22 mouse cellular contexts compared by ENCODE assay signal in genomic region chr19:48766524-48766923, GRCm38 (mm10).
A peak's percentile ranks its signal among the peaks of the same experiment; 100 is the strongest.
DNase-seq lines count a peak whose midpoint lies in the region; ATAC-seq and TF ChIP-seq lines count a peak whose summit lies in the region.
"Had no signal": no experiment of that assay in that cellular context is flagged by ENCODE, and none has a peak within 500 bp of the region (broad histone marks: within the 10 kb centered on the region; RNA-seq: fewer than 3 reads in every experiment).

No protein-coding gene starts in this region.

- no peak overlapping the region for H3K27ac ChIP-seq in intestine, embryonic 14.5 days (ENCODE audit: low read depth)
- H3K27ac ChIP-seq in intestine, embryonic 15.5 days: no peak overlapping the region
- H3K27ac ChIP-seq in intestine, embryonic 16.5 days (ENCODE audit: low read length): no peak overlapping the region
- no peak overlapping the region for H3K27ac ChIP-seq in intestine, postnatal 0 days (ENCODE audit: low read depth, low read length)
- no peak overlapping the region for H3K27ac ChIP-seq in hindbrain, postnatal 0 days
- no peak overlapping the region for H3K27ac ChIP-seq in forebrain, embryonic 16.5 days (ENCODE audit: low read length)

- H3K9me3 ChIP-seq in intestine, embryonic 14.5 days (ENCODE audit: control insufficient read depth, low read length): no peaks in the 10 kb centered on the region
- H3K9me3 ChIP-seq in intestine, embryonic 15.5 days: no peaks in the 10 kb centered on the region
- no peaks in the 10 kb centered on the region for H3K9me3 ChIP-seq in intestine, embryonic 16.5 days (ENCODE audit: control insufficient read depth, low read length)
- H3K9me3 ChIP-seq in intestine, postnatal 0 days (ENCODE audit: control insufficient read depth): no peaks in the 10 kb centered on the region
- H3K9me3 ChIP-seq in hindbrain, postnatal 0 days (ENCODE audit: low read length): no peaks in the 10 kb centered on the region
- H3K9me3 ChIP-seq in forebrain, embryonic 16.5 days (ENCODE audit: control insufficient read depth, low read length): no peaks in the 10 kb centered on the region

- 0 out of 2 replicates have a peak, but pooled peaks have one; percentile 50 for ATAC-seq in intestine, embryonic 14.5 days (replicated peaks; ENCODE audit: low FRiP score, low TSS enrichment, low read depth)
- ATAC-seq in intestine, embryonic 15.5 days: peak; percentile 93
- ATAC-seq in intestine, embryonic 16.5 days: peak; percentile 95
- ATAC-seq in intestine, postnatal 0 days: peak; percentile 51; the same call in 1 of the 2 replicates
- ATAC-seq in hindbrain, postnatal 0 days: no peak
- no peak for ATAC-seq in forebrain, embryonic 16.5 days
- ATAC-seq: activated CD4-positive, CD25-positive, alpha-beta regulatory T cell, adult 4 months; CD4-positive, CD25-positive, alpha-beta regulatory T cell, adult 4 months; Patski had no signal

- TF ChIP-seq CTCF in intestine, postnatal 0 days (IDR thresholded peaks at IDR 0.05; ENCODE audit: low read depth): no peak
- no peak for TF ChIP-seq CTCF in hindbrain, postnatal 0 days (IDR thresholded peaks at IDR 0.05; ENCODE audit: low read depth)

- H3K4me3 ChIP-seq in intestine, embryonic 14.5 days (ENCODE audit: low read depth, low read length): no peak overlapping the region
- no peak overlapping the region for H3K4me3 ChIP-seq in intestine, embryonic 15.5 days (replicated peaks)
- no peak overlapping the region for H3K4me3 ChIP-seq in intestine, embryonic 16.5 days (ENCODE audit: low read length)
- H3K4me3 ChIP-seq in intestine, postnatal 0 days (ENCODE audit: low read depth, low read length): no peak overlapping the region
- H3K4me3 ChIP-seq in hindbrain, postnatal 0 days (ENCODE audit: low read length): no peak overlapping the region
- no peak overlapping the region for H3K4me3 ChIP-seq in forebrain, embryonic 16.5 days (replicated peaks; ENCODE audit: low read length)

- WGBS in intestine, embryonic 14.5 days: 67% methylated on average over 2 of the region's 2 CpGs
- WGBS in intestine, embryonic 15.5 days: 47% methylated on average over 2 of the region's 2 CpGs
- WGBS in intestine, embryonic 16.5 days: 51% methylated on average over 2 of the region's 2 CpGs
- WGBS in intestine, postnatal 0 days: 22% methylated on average over 2 of the region's 2 CpGs
- 89% methylated on average over 2 of the region's 2 CpGs for WGBS in hindbrain, postnatal 0 days
- WGBS in forebrain, embryonic 16.5 days: 93% methylated on average over 2 of the region's 2 CpGs

- no peaks in the 10 kb centered on the region for H3K36me3 ChIP-seq in intestine, embryonic 14.5 days (ENCODE audit: control insufficient read depth, insufficient read depth, low read length)
- no peaks in the 10 kb centered on the region for H3K36me3 ChIP-seq in intestine, embryonic 15.5 days
- H3K36me3 ChIP-seq in intestine, embryonic 16.5 days (ENCODE audit: control insufficient read depth, insufficient read depth, low read length): no peaks in the 10 kb centered on the region
- no peaks in the 10 kb centered on the region for H3K36me3 ChIP-seq in intestine, postnatal 0 days (ENCODE audit: control insufficient read depth, insufficient read depth)
- no peaks in the 10 kb centered on the region for H3K36me3 ChIP-seq in hindbrain, postnatal 0 days (ENCODE audit: insufficient read depth, low read length)
- no peaks in the 10 kb centered on the region for H3K36me3 ChIP-seq in forebrain, embryonic 16.5 days (ENCODE audit: control insufficient read depth, insufficient read depth)
- H3K36me3 ChIP-seq: G1E had no signal

- H3K9ac ChIP-seq in intestine, embryonic 14.5 days (ENCODE audit: low read length): no peak overlapping the region
- no peak overlapping the region for H3K9ac ChIP-seq in intestine, embryonic 15.5 days
- no peak overlapping the region for H3K9ac ChIP-seq in intestine, embryonic 16.5 days (ENCODE audit: low read depth, low read length)
- H3K9ac ChIP-seq in intestine, postnatal 0 days (ENCODE audit: low read depth, low read length): no peak overlapping the region
- no peak overlapping the region for H3K9ac ChIP-seq in hindbrain, postnatal 0 days (replicated peaks; ENCODE audit: low read length)
- no peak overlapping the region for H3K9ac ChIP-seq in forebrain, embryonic 16.5 days (replicated peaks; ENCODE audit: low read depth, low read length)

- H3K4me1 ChIP-seq in intestine, embryonic 14.5 days (replicated peaks; ENCODE audit: control insufficient read depth, insufficient read depth, low read length): no peaks in the 10 kb centered on the region
- no peaks in the 10 kb centered on the region for H3K4me1 ChIP-seq in intestine, embryonic 15.5 days (replicated peaks)
- no peaks in the 10 kb centered on the region for H3K4me1 ChIP-seq in intestine, embryonic 16.5 days (ENCODE audit: control insufficient read depth, insufficient read depth, low read length)
- no peaks in the 10 kb centered on the region for H3K4me1 ChIP-seq in intestine, postnatal 0 days (replicated peaks; ENCODE audit: control insufficient read depth, insufficient read depth, low read length)
- H3K4me1 ChIP-seq in hindbrain, postnatal 0 days (ENCODE audit: insufficient read depth, low read length): no peaks in the 10 kb centered on the region
- peaks cover 3% of the 10 kb centered on the region; the same call in 1 of the 2 replicates for H3K4me1 ChIP-seq in forebrain, embryonic 16.5 days (replicated peaks; ENCODE audit: control insufficient read depth, insufficient read depth, low read length)

- H3K27me3 ChIP-seq in intestine, embryonic 14.5 days (replicated peaks; ENCODE audit: control insufficient read depth, insufficient read depth, low read length): no peaks in the 10 kb centered on the region
- H3K27me3 ChIP-seq in intestine, embryonic 15.5 days (replicated peaks): no peaks in the 10 kb centered on the region
- H3K27me3 ChIP-seq in intestine, embryonic 16.5 days (replicated peaks; ENCODE audit: control insufficient read depth, insufficient read depth, low read length): no peaks in the 10 kb centered on the region
- H3K27me3 ChIP-seq in intestine, postnatal 0 days (replicated peaks; ENCODE audit: control insufficient read depth, insufficient read depth, low read length): no peaks in the 10 kb centered on the region
- H3K27me3 ChIP-seq in hindbrain, postnatal 0 days (ENCODE audit: insufficient read depth, low read length): no peaks in the 10 kb centered on the region
- no peaks in the 10 kb centered on the region for H3K27me3 ChIP-seq in forebrain, embryonic 16.5 days (replicated peaks; ENCODE audit: control insufficient read depth, insufficient read depth, low read length)
- H3K27me3 ChIP-seq: CH12.LX, Patski had no signal

- DNase-seq in intestine, embryonic 14.5 days (ENCODE audit: low spot score): no peak
- no peak for DNase-seq in left cerebral cortex, adult 8-10 months (ENCODE audit: low spot score in 2 of 2)
- DNase-seq in hindbrain, postnatal 0 days (ENCODE audit: low spot score): no peak
- DNase-seq in spleen, adult 18-20 months: no peak
- DNase-seq: adrenal gland, adult 2 months; adrenal gland, adult 8-10 months; adrenal gland, postnatal 10 days; adrenal gland, postnatal 14 days; adrenal gland, postnatal 25 days; adrenal gland, postnatal 36 days; B cell, adult 2 months; cerebellum, adult 11 months; cerebellum, adult 11-12 months had no signal

- H3K4me2 ChIP-seq in intestine, embryonic 14.5 days (ENCODE audit: low read length): no peak overlapping the region
- no peak overlapping the region for H3K4me2 ChIP-seq in intestine, embryonic 15.5 days (replicated peaks)
- no peak overlapping the region for H3K4me2 ChIP-seq in intestine, embryonic 16.5 days (ENCODE audit: low read depth, low read length)
- H3K4me2 ChIP-seq in intestine, postnatal 0 days (replicated peaks; ENCODE audit: low read depth): no peak overlapping the region
- H3K4me2 ChIP-seq in hindbrain, postnatal 0 days (ENCODE audit: low read depth, low read length): no peak overlapping the region
- H3K4me2 ChIP-seq in forebrain, embryonic 16.5 days (ENCODE audit: low read length): no peak overlapping the region

Comparison
In these comparisons a context has a peak if more than half of its experiments do, and no peak if none do; other contexts are left out.
1. ATAC-seq: peak in intestine, embryonic 14.5 days (single experiment), intestine, embryonic 15.5 days (single experiment), intestine, embryonic 16.5 days (single experiment) and intestine, postnatal 0 days (single experiment); none in hindbrain, postnatal 0 days (single experiment) and forebrain, embryonic 16.5 days (single experiment).